Mouse (Mus musculus) small intestine, adult 10 weeks (tissue): ENCODE results near the gene Gpr171. TPM values are rescaled to one million over a fixed set of nuclear protein-coding genes. Genes with fewer than 3 reads are reported as not detected.

Experiments used
- polyA plus RNA-seq: library from polyadenylated mRNA; stranded (reverse); fragments of 350-450 nt; fragmentation: Illumina TruSeq; extraction: RNeasy Lipid Tissue Mini Kit (QIAGEN cat#74804); gene quantifications from one replicate; pipeline ENCODE4 v1.2.3, GENCODE M21; 2014; ENCODE audit warnings: low replicate concordance

Gene Gpr171
- polyA plus RNA-seq: 10.6 TPM

DNA sequence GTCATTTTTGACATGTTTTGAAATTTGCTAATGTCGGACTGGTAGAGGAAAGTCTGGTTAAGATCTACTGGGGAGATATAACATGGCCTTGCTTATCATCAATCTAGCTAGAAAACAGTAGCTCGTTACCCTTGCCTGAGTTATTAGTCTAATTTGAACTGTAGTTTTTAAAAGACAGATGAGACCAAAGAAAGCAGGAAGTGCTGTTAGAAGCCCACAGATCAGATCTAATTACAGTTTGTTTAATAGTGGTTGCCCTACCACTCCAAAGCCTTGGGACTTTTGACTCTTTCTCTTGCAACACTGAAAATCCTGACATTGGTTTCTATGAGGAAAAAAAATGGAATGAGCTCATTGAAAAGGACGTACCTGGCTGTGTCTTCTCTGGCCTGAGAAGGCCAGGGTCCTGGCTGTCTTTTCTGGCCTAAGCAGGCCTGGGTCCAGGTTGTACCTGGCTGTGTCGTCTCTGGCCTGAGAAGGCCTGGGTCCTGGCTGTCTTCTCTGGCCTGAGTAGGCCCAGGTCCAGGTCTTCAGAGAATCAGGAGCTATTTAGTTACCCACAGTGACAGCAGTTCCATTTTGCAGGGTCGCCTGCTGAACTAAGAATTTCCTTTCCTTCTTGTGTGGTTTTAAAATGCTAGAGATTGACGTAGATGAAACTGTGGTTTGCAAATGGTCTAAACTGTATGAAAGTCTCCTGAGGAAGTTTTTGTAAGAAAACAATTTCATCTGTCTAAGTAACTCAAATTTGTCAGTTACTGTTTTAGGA lies at the start of gene Gpr171:
Gpr171 (minus strand) TSS at position 604 of the 769 bp plus-strand sequence.

Other genes with a start within 250 kb of the Gpr171 start
- not detected for gene Clrn1, start 216.5 kb downstream of the Gpr171 start, polyA plus RNA-seq
- 0.78 TPM for gene Med12l, start 96.0 kb downstream of the Gpr171 start, polyA plus RNA-seq
- gene P2ry14, start 51.8 kb upstream of the Gpr171 start, polyA plus RNA-seq: 32.6 TPM
- not detected for gene Gpr87, start 93.3 kb upstream of the Gpr171 start, polyA plus RNA-seq
- gene P2ry13, start 109.1 kb upstream of the Gpr171 start, polyA plus RNA-seq: 10.0 TPM
- 8.1 TPM for gene P2ry12, start 161.1 kb upstream of the Gpr171 start, polyA plus RNA-seq
- gene Igsf10, start 242.6 kb upstream of the Gpr171 start, polyA plus RNA-seq: 3.3 TPM